Mouse (Mus musculus) liver, embryonic 16.5 days (tissue): Measurements from ENCODE around the gene Gstp2. TPM values are rescaled to one million over a fixed set of nuclear protein-coding genes. Genes with fewer than 3 reads are reported as not detected.

Experiments used
- ATAC-seq: fragments of 200-750 bp; cut with Nextera tagmentation; 2 replicates; pipeline ENCODE4 v1.8.0; 2017; ENCODE audit warnings: low read depth, mild to moderate bottlenecking, moderate number of reproducible peaks, moderate library complexity
- H3K27ac ChIP-seq: fragments of 300-500 bp; sonication (generic); 2 replicates; pipeline ENCODE4 v1.5.1; 2014; ENCODE audit warnings: mild to moderate bottlenecking, low read length
- H3K27me3 ChIP-seq: fragments of 300-500 bp; sonication (generic); 2 replicates; pipeline ENCODE4 v1.6.1; 2014; ENCODE audit warnings: low read depth, low read length, mixed read lengths; ENCODE audit not compliant: control insufficient read depth, insufficient read depth
- H3K36me3 ChIP-seq: fragments of 300-500 bp; sonication (generic); 2 replicates; pipeline ENCODE4 v1.6.1; 2014; ENCODE audit warnings: mild to moderate bottlenecking; ENCODE audit not compliant: control insufficient read depth, insufficient read depth
- H3K4me1 ChIP-seq: fragments of 300-500 bp; sonication (generic); 2 replicates; pipeline ENCODE4 v1.6.1; 2014; ENCODE audit warnings: low read depth, low read length, mixed read lengths; ENCODE audit not compliant: control insufficient read depth
- H3K4me2 ChIP-seq: fragments of 300-500 bp; sonication (generic); 2 replicates; pipeline ENCODE4 v1.6.1; 2014; ENCODE audit warnings: low read depth, low read length, mixed read lengths
- H3K4me3 ChIP-seq: fragments of 300-500 bp; sonication (generic); 2 replicates; pipeline ENCODE4 v1.5.1; 2014; ENCODE audit warnings: low read depth, mild to moderate bottlenecking, low read length
- H3K9ac ChIP-seq: fragments of 300-500 bp; sonication (generic); 2 replicates; pipeline ENCODE4 v1.6.1; 2014; ENCODE audit warnings: low read depth, low read length
- H3K9me3 ChIP-seq: fragments of 300-500 bp; sonication (generic); replicated peaks from 2 replicates; pipeline ENCODE4 v1.6.1; 2016; ENCODE audit warnings: low read length; ENCODE audit not compliant: control insufficient read depth
- WGBS: fragments of 180-500 bp; shearing (Covaris S2); extraction: QIAGEN DNeasy Blood & Tissue Kit; methylation state at CpG from one replicate; pipeline ENCODE4 v1.1.7; 2014; ENCODE audit not compliant: insufficient replicate concordance; 5-methylcytosine and 5-hydroxymethylcytosine counted together
- polyA plus RNA-seq: library from polyadenylated mRNA; unstranded; fragments of >200 nt; fragmentation: Nextera tagmentation; extraction: Ambion mirVana; gene quantifications from 2 replicates; pipeline ENCODE4 v1.2.1, GENCODE M21; 2015

Gstp2 gene
- polyA plus RNA-seq, 1 experiment from 2014 or later = 6.1 TPM

DNA sequence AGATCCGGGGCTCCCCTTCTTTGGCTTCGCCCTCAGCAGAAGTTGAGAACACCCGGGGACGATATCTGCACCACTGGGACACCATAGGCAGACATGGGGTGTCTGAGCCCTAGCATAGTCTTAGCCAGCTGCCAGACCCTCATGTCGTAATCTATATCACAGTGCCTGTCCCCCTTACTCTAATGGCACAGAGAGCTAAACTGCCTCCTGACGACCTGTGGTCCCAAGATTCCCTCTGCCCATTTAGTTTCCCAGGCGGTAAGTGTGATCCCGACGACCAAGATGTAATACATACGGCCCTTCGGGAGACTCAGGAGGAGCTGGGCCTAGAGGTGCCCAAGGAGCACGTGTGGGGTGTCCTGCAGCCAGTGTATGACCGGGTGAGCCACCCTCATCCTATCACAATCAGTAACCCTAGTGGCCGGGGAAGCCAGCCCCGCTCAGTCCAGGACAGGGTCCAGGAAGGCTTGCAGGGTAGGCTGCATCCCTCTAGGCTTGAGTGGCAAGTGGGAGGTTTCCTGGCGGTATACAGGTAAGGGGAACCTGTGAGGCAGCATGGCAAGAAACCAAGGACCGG lies 44.8 kb downstream of the Gstp2 start:
- H3K27me3 ChIP-seq = no peaks in the 10 kb centered on the region
- peak overlapping the region; percentile 88 for H3K4me3 ChIP-seq
- H3K9ac ChIP-seq = peak overlapping the region; percentile 89
- peak overlapping the region; percentile 98 for H3K27ac ChIP-seq
- peak overlapping the region; percentile 98 for H3K4me2 ChIP-seq
- H3K4me1 ChIP-seq = peaks cover 17% of the 10 kb centered on the region
- no peaks in the 10 kb centered on the region for H3K9me3 ChIP-seq
- WGBS = 20% methylated on average over 17 of the region's 17 CpGs
- peaks cover 2% of the 10 kb centered on the region; the same call in 1 of the 2 replicates for H3K36me3 ChIP-seq
- no peak for ATAC-seq

GRCm38 (mm10) chr19:4000119-4000900 lies 45.5 kb downstream of the Gstp2 start, which contains the start of the genes Nudt8 and Gm49405:
Nudt8 (plus strand) TSS chr19:4000580.
Gm49405 (plus strand) TSS chr19:4000626.
- Histone ChIP-seq H3K9ac (peak within 1 kb of the TSS; percentile 89), H3K4me2 (peak within 1 kb of the TSS; percentile 98), H3K4me3 (peak within 1 kb of the TSS; percentile 88), H3K9me3 (no peaks in the 10 kb centered on the region), H3K27me3 (no peaks in the 10 kb centered on the region), H3K4me1 (peaks cover 17% of the 10 kb centered on the region), H3K36me3 (no peaks in the 10 kb centered on the region), H3K27ac (peak within 1 kb of the TSS; percentile 98)
- ATAC-seq = peak; percentile 88
- under 1% methylated on average over 64 of the region's 64 CpGs for WGBS

GRCm38 (mm10) chr19:3999121-3999730 lies 46.6 kb downstream of the Gstp2 start:
- ATAC-seq = no peak
- H3K9ac ChIP-seq = no peak overlapping the region
- H3K4me3 ChIP-seq = no peak overlapping the region
- H3K4me1 ChIP-seq = peaks cover 17% of the 10 kb centered on the region
- H3K27ac ChIP-seq = 0 out of 2 replicates have a peak overlapping the region, but pooled peaks have one; percentile 21
- no peaks in the 10 kb centered on the region for H3K9me3 ChIP-seq
- no peaks in the 10 kb centered on the region for H3K36me3 ChIP-seq
- 62% methylated on average over 9 of the region's 9 CpGs for WGBS
- H3K4me2 ChIP-seq = peak overlapping the region; percentile 98
- no peaks in the 10 kb centered on the region for H3K27me3 ChIP-seq

DNA sequence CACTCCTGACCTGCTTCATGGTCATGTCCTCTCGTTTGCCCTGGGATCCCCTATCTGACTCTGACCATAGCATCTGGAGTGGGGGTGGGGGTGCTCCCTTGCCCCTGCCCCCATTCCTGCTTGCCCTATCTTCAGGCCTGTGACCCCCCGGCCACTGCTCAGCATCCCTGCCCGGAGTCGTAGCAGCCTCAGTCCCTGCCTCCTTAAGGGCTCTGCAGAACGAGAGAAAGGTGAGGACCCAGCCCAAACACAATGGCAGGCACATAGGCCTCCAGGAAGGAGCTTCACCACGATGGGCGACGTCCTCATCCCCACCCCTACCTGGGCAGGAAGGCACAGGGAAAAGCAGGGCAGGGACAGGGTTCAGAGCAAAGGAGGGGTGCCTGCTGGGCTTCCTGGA lies 47.5 kb downstream of the Gstp2 start:
- Histone ChIP-seq H3K4me1 (peaks cover 17% of the 10 kb centered on the region), H3K27ac (no peak overlapping the region), H3K27me3 (no peaks in the 10 kb centered on the region), H3K9me3 (no peaks in the 10 kb centered on the region), H3K4me2 (no peak overlapping the region), H3K9ac (no peak overlapping the region), H3K36me3 (no peaks in the 10 kb centered on the region), H3K4me3 (no peak overlapping the region)
- ATAC-seq = no peak
- WGBS = 71% methylated on average over 8 of the region's 8 CpGs

- 56% methylated on average over 8 of the region's 8 CpGs for WGBS
- Histone ChIP-seq H3K4me1 (peaks cover 17% of the 10 kb centered on the region), H3K9me3 (no peaks in the 10 kb centered on the region), H3K9ac (no peak overlapping the region), H3K36me3 (no peaks in the 10 kb centered on the region), H3K4me2 (no peak overlapping the region), H3K4me3 (no peak overlapping the region), H3K27ac (no peak overlapping the region), H3K27me3 (no peaks in the 10 kb centered on the region)
- no peak for ATAC-seq
These were observed 48.6 kb downstream of the Gstp2 start for GRCm38 (mm10) chr19:3997231-3997630.

DNA sequence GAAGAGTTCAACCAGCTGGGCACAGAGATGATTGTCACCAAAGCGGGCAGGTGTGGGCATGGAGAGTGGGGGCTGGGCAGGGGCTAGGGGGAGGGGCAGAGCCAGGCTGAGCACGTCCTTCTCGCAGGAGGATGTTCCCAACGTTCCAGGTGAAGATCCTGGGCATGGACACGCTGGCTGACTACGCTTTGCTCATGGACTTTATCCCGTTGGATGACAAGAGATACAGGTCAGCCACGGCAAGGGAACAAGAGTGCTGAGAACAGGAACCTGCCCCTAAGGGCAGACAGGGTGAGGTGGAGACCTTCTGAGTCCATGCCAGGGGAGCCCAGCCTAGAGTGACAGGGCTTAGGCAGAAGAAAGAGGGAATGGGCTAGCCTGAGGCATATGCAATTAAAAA lies 49.1 kb downstream of the Gstp2 start:
- Histone ChIP-seq H3K27me3 (no peaks in the 10 kb centered on the region), H3K9me3 (no peaks in the 10 kb centered on the region), H3K27ac (no peak overlapping the region), H3K4me1 (peaks cover 17% of the 10 kb centered on the region), H3K4me3 (no peak overlapping the region), H3K36me3 (no peaks in the 10 kb centered on the region), H3K4me2 (no peak overlapping the region), H3K9ac (no peak overlapping the region)
- no peak for ATAC-seq
- WGBS = 65% methylated on average over 8 of the region's 8 CpGs

DNA sequence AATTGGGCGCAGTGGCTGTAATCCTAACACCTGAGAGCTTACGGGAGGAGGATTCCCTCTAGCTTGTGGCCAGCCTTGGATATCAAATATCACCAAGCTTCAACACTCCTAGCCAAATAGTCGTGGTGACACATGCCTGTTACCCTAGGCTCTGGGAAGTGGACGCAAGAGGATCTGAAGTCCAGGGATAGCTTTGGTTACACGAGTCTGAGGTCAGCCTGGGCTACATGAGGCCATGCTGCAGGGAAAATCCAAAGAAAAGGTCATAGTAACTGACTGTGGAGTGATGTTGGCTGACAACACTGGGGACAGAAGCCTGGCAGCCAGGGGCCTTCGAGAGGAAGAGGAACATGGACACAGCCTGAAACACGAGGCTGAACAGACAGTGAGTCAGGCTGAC lies 49.7 kb downstream of the Gstp2 start:
- peaks cover 12% of the 10 kb centered on the region for H3K4me1 ChIP-seq
- H3K27ac ChIP-seq = no peak overlapping the region
- H3K4me2 ChIP-seq = no peak overlapping the region
- 52% methylated on average over 7 of the region's 7 CpGs for WGBS
- no peaks in the 10 kb centered on the region for H3K27me3 ChIP-seq
- H3K36me3 ChIP-seq = no peaks in the 10 kb centered on the region
- no peak overlapping the region for H3K4me3 ChIP-seq
- no peak for ATAC-seq
- no peak overlapping the region for H3K9ac ChIP-seq
- no peaks in the 10 kb centered on the region for H3K9me3 ChIP-seq

- Histone ChIP-seq H3K4me2 (no peak overlapping the region), H3K36me3 (no peaks in the 10 kb centered on the region), H3K27me3 (no peaks in the 10 kb centered on the region), H3K4me1 (peaks cover 7% of the 10 kb centered on the region), H3K9ac (no peak overlapping the region), H3K9me3 (no peaks in the 10 kb centered on the region), H3K4me3 (no peak overlapping the region), H3K27ac (no peak overlapping the region)
- WGBS = 76% methylated on average over 3 of the region's 3 CpGs
- ATAC-seq = no peak
These were observed 50.3 kb downstream of the Gstp2 start for GRCm38 (mm10) chr19:3995505-3995904.

GRCm38 (mm10) chr19:3994932-3995331 lies 50.9 kb downstream of the Gstp2 start:
- no peak overlapping the region for H3K9ac ChIP-seq
- no peaks in the 10 kb centered on the region for H3K27me3 ChIP-seq
- no peaks in the 10 kb centered on the region for H3K36me3 ChIP-seq
- H3K4me3 ChIP-seq = no peak overlapping the region
- no peak overlapping the region for H3K27ac ChIP-seq
- 62% methylated on average over 6 of the region's 6 CpGs for WGBS
- H3K4me1 ChIP-seq = peaks cover 7% of the 10 kb centered on the region
- no peaks in the 10 kb centered on the region for H3K9me3 ChIP-seq
- H3K4me2 ChIP-seq = no peak overlapping the region
- no peak for ATAC-seq
